Comparison of ENCODE assay signal across 21 mouse cellular contexts in genomic region chr8:88109241-88109640, GRCm38 (mm10). TPM values are rescaled to one million over a fixed set of nuclear protein-coding genes. Genes with fewer than 3 reads are reported as not detected.
DNase-seq lines count a peak whose midpoint lies in the region; ATAC-seq and TF ChIP-seq lines count a peak whose summit lies in the region.
"Had no signal": no experiment of that assay in that cellular context is flagged by ENCODE, and none has a peak within 500 bp of the region (broad histone marks: within the 10 kb centered on the region; RNA-seq: fewer than 3 reads in every experiment).

No protein-coding gene starts in this region.

- H3K4me1 ChIP-seq in forebrain, postnatal 0 days (ENCODE audit: insufficient read depth) = no peaks in the 10 kb centered on the region
- H3K4me1 ChIP-seq in forebrain, embryonic 13.5 days = no peaks in the 10 kb centered on the region
- no peaks in the 10 kb centered on the region for H3K4me1 ChIP-seq in liver, postnatal 0 days (ENCODE audit: insufficient read depth)
- peaks cover 15% of the 10 kb centered on the region; the same call in 1 of the 2 replicates for H3K4me1 ChIP-seq in E14TG2a.4 (replicated peaks; ENCODE audit: low read depth, low read length)
- H3K4me1 ChIP-seq: embryonic facial prominence, embryonic 12.5 days; heart, embryonic 12.5 days; hindbrain, embryonic 12.5 days; kidney, embryonic 15.5 days; liver, embryonic 15.5 days; neural tube, embryonic 12.5 days had no signal

- H3K27ac ChIP-seq in forebrain, postnatal 0 days (ENCODE audit: low read depth, low read length) = no peak overlapping the region
- no peak overlapping the region for H3K27ac ChIP-seq in forebrain, embryonic 13.5 days
- no peak overlapping the region for H3K27ac ChIP-seq in liver, postnatal 0 days (ENCODE audit: low read depth)
- H3K27ac ChIP-seq: embryonic facial prominence, embryonic 12.5 days; hindbrain, embryonic 12.5 days; kidney, embryonic 15.5 days; liver, embryonic 15.5 days; neural tube, embryonic 12.5 days had no signal

- H3K9ac ChIP-seq in forebrain, postnatal 0 days = no peak overlapping the region
- H3K9ac ChIP-seq in forebrain, embryonic 13.5 days = no peak overlapping the region
- H3K9ac ChIP-seq in liver, postnatal 0 days (replicated peaks) = no peak overlapping the region
- H3K9ac ChIP-seq: embryonic facial prominence, embryonic 12.5 days; heart, embryonic 12.5 days; hindbrain, embryonic 12.5 days; kidney, embryonic 15.5 days; liver, embryonic 15.5 days; neural tube, embryonic 12.5 days had no signal

- no peak overlapping the region for H3K4me2 ChIP-seq in forebrain, postnatal 0 days (ENCODE audit: low read depth)
- no peak overlapping the region for H3K4me2 ChIP-seq in forebrain, embryonic 13.5 days
- H3K4me2 ChIP-seq in liver, postnatal 0 days (ENCODE audit: low read depth, low read length) = no peak overlapping the region
- H3K4me2 ChIP-seq: embryonic facial prominence, embryonic 12.5 days; heart, embryonic 12.5 days; hindbrain, embryonic 12.5 days; kidney, embryonic 15.5 days; liver, embryonic 15.5 days; neural tube, embryonic 12.5 days had no signal

- H3K4me3 ChIP-seq in forebrain, postnatal 0 days (ENCODE audit: low read depth, low read length) = no peak overlapping the region
- no peak overlapping the region for H3K4me3 ChIP-seq in forebrain, embryonic 13.5 days
- no peak overlapping the region for H3K4me3 ChIP-seq in liver, postnatal 0 days (ENCODE audit: low read depth, low read length)
- no peak overlapping the region for H3K4me3 ChIP-seq in E14TG2a.4 (replicated peaks; ENCODE audit: low read length)
- H3K4me3 ChIP-seq: embryonic facial prominence, embryonic 12.5 days; erythroblast, embryonic 14.5 days; heart, embryonic 12.5 days; hindbrain, embryonic 12.5 days; kidney, embryonic 15.5 days; liver, embryonic 15.5 days; neural tube, embryonic 12.5 days had no signal

- no peak for ATAC-seq in forebrain, postnatal 0 days
- no peak for ATAC-seq in forebrain, embryonic 13.5 days
- ATAC-seq in liver, postnatal 0 days = no peak
- ATAC-seq: forebrain, embryonic 14.5 days had no signal

- DNase-seq in forebrain, postnatal 0 days = no peak
- DNase-seq in liver, postnatal 0 days = no peak
- no peak for DNase-seq in liver
- peak; percentile 60 for DNase-seq in ZHBTc4 (ENCODE audit: low read depth, low spot score)
- DNase-seq in right cerebral cortex, postnatal 25 days = no peak
- DNase-seq in adrenal gland, adult 8-10 months = no peak
- DNase-seq: cerebellum, adult 9-11 months; heart, postnatal 14 days; lung, postnatal 14 days; right cerebral cortex, adult 18-20 months; thymus, postnatal 25 days had no signal

- no peaks in the 10 kb centered on the region for H3K27me3 ChIP-seq in forebrain, postnatal 0 days (ENCODE audit: insufficient read depth, low read length)
- H3K27me3 ChIP-seq in forebrain, embryonic 13.5 days = no peaks in the 10 kb centered on the region
- no peaks in the 10 kb centered on the region for H3K27me3 ChIP-seq in liver, postnatal 0 days (ENCODE audit: insufficient read depth, low read length)
- H3K27me3 ChIP-seq in E14TG2a.4 (ENCODE audit: insufficient read depth, low read length) = peaks cover 3% of the 10 kb centered on the region; the same call in 1 of the 2 replicates
- H3K27me3 ChIP-seq: embryonic facial prominence, embryonic 12.5 days; heart, embryonic 12.5 days; hindbrain, embryonic 12.5 days; kidney, embryonic 15.5 days; neural tube, embryonic 12.5 days had no signal

- H3K36me3 ChIP-seq in forebrain, postnatal 0 days (ENCODE audit: insufficient read depth) = no peaks in the 10 kb centered on the region
- H3K36me3 ChIP-seq in forebrain, embryonic 13.5 days (ENCODE audit: poor library complexity, severe bottlenecking) = no peaks in the 10 kb centered on the region
- H3K36me3 ChIP-seq in liver, postnatal 0 days (replicated peaks; ENCODE audit: insufficient read depth, low read length) = no peaks in the 10 kb centered on the region
- no peaks in the 10 kb centered on the region for H3K36me3 ChIP-seq in E14TG2a.4 (ENCODE audit: insufficient read depth, low read length)
- H3K36me3 ChIP-seq: embryonic facial prominence, embryonic 12.5 days; heart, embryonic 12.5 days; hindbrain, embryonic 12.5 days; kidney, embryonic 15.5 days; liver, embryonic 15.5 days; neural tube, embryonic 12.5 days had no signal

- 95% methylated on average over 4 of the region's 4 CpGs for WGBS in forebrain, postnatal 0 days
- 97% methylated on average over 4 of the region's 4 CpGs for WGBS in forebrain, embryonic 13.5 days
- 85% methylated on average over 4 of the region's 4 CpGs for WGBS in liver, postnatal 0 days (ENCODE audit: insufficient replicate concordance)

- TF ChIP-seq CTCF in forebrain, postnatal 0 days (IDR thresholded peaks at IDR 0.05; ENCODE audit: low read depth) = 0 out of 2 replicates have a peak, but pooled peaks have one; percentile 8
- peak; percentile 10; the same call in 1 of the 2 replicates for TF ChIP-seq CTCF in liver, postnatal 0 days (IDR thresholded peaks at IDR 0.05; ENCODE audit: low read depth)
- peak; percentile 37 for TF ChIP-seq CTCF in E14TG2a.4 (conservative IDR thresholded peaks at IDR 0.05; ENCODE audit: low read length)

- no peaks in the 10 kb centered on the region for H3K9me3 ChIP-seq in forebrain, postnatal 0 days (ENCODE audit: low read length)
- H3K9me3 ChIP-seq in forebrain, embryonic 13.5 days (replicated peaks) = no peaks in the 10 kb centered on the region
- no peaks in the 10 kb centered on the region for H3K9me3 ChIP-seq in liver, postnatal 0 days (ENCODE audit: low read length)
- no peaks in the 10 kb centered on the region for H3K9me3 ChIP-seq in E14TG2a.4 (ENCODE audit: low read length)
- H3K9me3 ChIP-seq: embryonic facial prominence, embryonic 12.5 days; hindbrain, embryonic 12.5 days; kidney, embryonic 15.5 days; liver, embryonic 15.5 days; neural tube, embryonic 12.5 days had no signal

- no peak for TF ChIP-seq EP300 in liver, postnatal 0 days (IDR thresholded peaks at IDR 0.05; ENCODE audit: low read depth)

RNA-seq across cellular contexts. Expression of gene Cnep1r1, which starts 9.3 kb away (rescaled TPM):
- total RNA-seq in forebrain, postnatal 0 days (2014; rRNA removed) = 19.7 and 25.7 TPM in 2 replicates
- 17.4 and 25.9 TPM in 2 replicates for polyA plus RNA-seq in forebrain, postnatal 0 days (2015; fragmentation: Nextera tagmentation; extraction: Ambion mirVana)
- 53.7 and 54.0 TPM in 2 replicates for polyA plus RNA-seq in forebrain, embryonic 13.5 days (2015; fragmentation: Nextera tagmentation; extraction: Ambion mirVana)
- polyA plus RNA-seq in liver, postnatal 0 days (2015; fragmentation: Nextera tagmentation; extraction: Ambion mirVana) = 17.4 and 19.1 TPM in 2 replicates
- total RNA-seq in adrenal gland, adult 8-10 months (2022) = 10 to 100 TPM; 36.3 to 49.1 (median 39.1) TPM

RNA-seq across cellular contexts. Expression of gene Heatr3, which starts 28.4 kb away (rescaled TPM):
- total RNA-seq in forebrain, postnatal 0 days (2014; rRNA removed) = 33.5 and 40.2 TPM in 2 replicates
- 20.9 and 26.5 TPM in 2 replicates for polyA plus RNA-seq in forebrain, postnatal 0 days (2015; fragmentation: Nextera tagmentation; extraction: Ambion mirVana)
- polyA plus RNA-seq in forebrain, embryonic 13.5 days (2015; fragmentation: Nextera tagmentation; extraction: Ambion mirVana) = 34.8 and 36.2 TPM in 2 replicates
- 13.2 and 14.1 TPM in 2 replicates for polyA plus RNA-seq in liver, postnatal 0 days (2015; fragmentation: Nextera tagmentation; extraction: Ambion mirVana)
- 10 to 100 TPM; 29.4 to 34.5 (median 32.5) TPM for total RNA-seq in adrenal gland, adult 8-10 months (2022)
